ENCODE assay signal across 15 mouse cellular contexts in genomic region chr13:112941879-112942330, GRCm38 (mm10). TPM values are rescaled to one million over a fixed set of nuclear protein-coding genes. Genes with fewer than 3 reads are reported as not detected.
DNase-seq lines count a peak whose midpoint lies in the region; ATAC-seq and TF ChIP-seq lines count a peak whose summit lies in the region.
"Had no signal": no experiment of that assay in that cellular context is flagged by ENCODE, and none has a peak within 500 bp of the region (broad histone marks: within the 10 kb centered on the region; RNA-seq: fewer than 3 reads in every experiment).

No protein-coding gene starts in this region.

- H3K9ac ChIP-seq in forebrain, postnatal 0 days = no peak overlapping the region
- no peak overlapping the region for H3K9ac ChIP-seq in forebrain, embryonic 12.5 days
- no peak overlapping the region for H3K9ac ChIP-seq in liver, embryonic 11.5 days (ENCODE audit: low read depth, low read length)
- H3K9ac ChIP-seq in midbrain, postnatal 0 days (replicated peaks; ENCODE audit: low read length, poor library complexity, severe bottlenecking) = no peak overlapping the region

- intact Hi-C loops in left cerebral cortex, postnatal 25 days (cut with DNase I) = no loop called here

- DNase-seq in forebrain, postnatal 0 days = peak; percentile 19
- peak; percentile 4 to 56 for DNase-seq in left cerebral cortex, postnatal 25 days (ENCODE audit: low spot score in 2 of 2)
- no peak for DNase-seq in left cerebral cortex, adult 11 months (ENCODE audit: low spot score)
- DNase-seq in liver, embryonic 11.5 days (ENCODE audit: low spot score) = peak; percentile 34
- DNase-seq in right cerebral cortex, postnatal 25 days = peak; percentile 5
- DNase-seq in spleen, adult 18-20 months = no peak
- DNase-seq in midbrain, postnatal 0 days (ENCODE audit: low spot score) = no peak
- DNase-seq: gastrocnemius, postnatal 25 days; kidney, postnatal 25 days; lung, adult 2 months; retina, postnatal 1 day had no signal

- no peak for TF ChIP-seq CTCF in forebrain, postnatal 0 days (IDR thresholded peaks at IDR 0.05; ENCODE audit: low read depth)
- no peak for TF ChIP-seq CTCF in midbrain, postnatal 0 days (IDR thresholded peaks at IDR 0.05)

- peaks cover 68% of the 10 kb centered on the region for H3K36me3 ChIP-seq in forebrain, postnatal 0 days (ENCODE audit: insufficient read depth)
- peaks cover 83% of the 10 kb centered on the region for H3K36me3 ChIP-seq in forebrain, embryonic 12.5 days (replicated peaks)
- peaks cover 9% of the 10 kb centered on the region; the same call in 1 of the 2 replicates for H3K36me3 ChIP-seq in liver, embryonic 11.5 days (ENCODE audit: control insufficient read depth, insufficient read depth, low read length)
- peaks cover 65% of the 10 kb centered on the region for H3K36me3 ChIP-seq in midbrain, postnatal 0 days (ENCODE audit: insufficient read depth, low read length)

- no peak overlapping the region for H3K27ac ChIP-seq in forebrain, postnatal 0 days (ENCODE audit: low read depth, low read length)
- H3K27ac ChIP-seq in forebrain, embryonic 12.5 days = no peak overlapping the region
- peak overlapping the region; percentile 8; the same call in 1 of the 2 replicates for H3K27ac ChIP-seq in liver, embryonic 11.5 days (ENCODE audit: low read depth, low read length)
- H3K27ac ChIP-seq in midbrain, postnatal 0 days (ENCODE audit: low read depth, low read length) = no peak overlapping the region

- ATAC-seq in forebrain, postnatal 0 days = peak; percentile 34; the same call in 1 of the 2 replicates
- ATAC-seq in forebrain, embryonic 12.5 days (ENCODE audit: low FRiP score) = no peak
- ATAC-seq in liver, embryonic 11.5 days (replicated peaks; ENCODE audit: low FRiP score) = peak; percentile 79
- ATAC-seq in midbrain, postnatal 0 days (ENCODE audit: low FRiP score) = no peak

- H3K9me3 ChIP-seq in forebrain, postnatal 0 days (ENCODE audit: low read length) = no peaks in the 10 kb centered on the region
- H3K9me3 ChIP-seq in forebrain, embryonic 12.5 days = no peaks in the 10 kb centered on the region
- H3K9me3 ChIP-seq in liver, embryonic 11.5 days (ENCODE audit: control insufficient read depth, low read length) = no peaks in the 10 kb centered on the region
- H3K9me3 ChIP-seq in midbrain, postnatal 0 days (ENCODE audit: low read length) = no peaks in the 10 kb centered on the region

- H3K27me3 ChIP-seq in forebrain, postnatal 0 days (ENCODE audit: insufficient read depth, low read length) = no peaks in the 10 kb centered on the region
- no peaks in the 10 kb centered on the region for H3K27me3 ChIP-seq in forebrain, embryonic 12.5 days
- H3K27me3 ChIP-seq in liver, embryonic 11.5 days (replicated peaks; ENCODE audit: control insufficient read depth, insufficient read depth, low read length) = no peaks in the 10 kb centered on the region
- no peaks in the 10 kb centered on the region for H3K27me3 ChIP-seq in midbrain, postnatal 0 days (ENCODE audit: insufficient read depth, low read length)

- H3K4me2 ChIP-seq in forebrain, postnatal 0 days (ENCODE audit: low read depth) = no peak overlapping the region
- no peak overlapping the region for H3K4me2 ChIP-seq in forebrain, embryonic 12.5 days
- peak overlapping the region; percentile 44 for H3K4me2 ChIP-seq in liver, embryonic 11.5 days
- no peak overlapping the region for H3K4me2 ChIP-seq in midbrain, postnatal 0 days (ENCODE audit: low read depth, low read length, poor library complexity, severe bottlenecking)

- H3K4me3 ChIP-seq in forebrain, postnatal 0 days (ENCODE audit: low read depth, low read length) = no peak overlapping the region
- H3K4me3 ChIP-seq in forebrain, embryonic 12.5 days (replicated peaks) = no peak overlapping the region
- H3K4me3 ChIP-seq in liver, embryonic 11.5 days (ENCODE audit: low read depth, low read length) = no peak overlapping the region
- H3K4me3 ChIP-seq in midbrain, postnatal 0 days (ENCODE audit: low read depth, low read length) = no peak overlapping the region

- H3K4me1 ChIP-seq in forebrain, postnatal 0 days (ENCODE audit: insufficient read depth) = no peaks in the 10 kb centered on the region
- no peaks in the 10 kb centered on the region for H3K4me1 ChIP-seq in forebrain, embryonic 12.5 days
- peaks cover 8% of the 10 kb centered on the region for H3K4me1 ChIP-seq in liver, embryonic 11.5 days (replicated peaks; ENCODE audit: control insufficient read depth, insufficient read depth, low read length)
- H3K4me1 ChIP-seq in midbrain, postnatal 0 days (ENCODE audit: insufficient read depth, low read length) = no peaks in the 10 kb centered on the region

- WGBS in forebrain, postnatal 0 days = 78% methylated on average over 15 of the region's 15 CpGs
- WGBS in forebrain, embryonic 12.5 days = 83% methylated on average over 15 of the region's 15 CpGs
- 46% methylated on average over 15 of the region's 15 CpGs for WGBS in liver, embryonic 11.5 days
- 88% methylated on average over 15 of the region's 15 CpGs for WGBS in midbrain, postnatal 0 days

RNA-seq across cellular contexts. Expression of gene Dhx29, which starts 14.7 kb away (rescaled TPM):
- 24.9 and 33.6 TPM in 2 replicates for total RNA-seq in forebrain, postnatal 0 days (2014; rRNA removed)
- 19.3 and 25.5 TPM in 2 replicates for polyA plus RNA-seq in forebrain, postnatal 0 days (2015; fragmentation: Nextera tagmentation; extraction: Ambion mirVana)
- polyA plus RNA-seq in forebrain, embryonic 12.5 days (2016; fragmentation: Nextera tagmentation; extraction: Ambion mirVana) = 37.0 and 38.1 TPM in 2 replicates
- 10 to 100 TPM; 20.1 to 21.7 TPM for total RNA-seq in left cerebral cortex, postnatal 25 days (2021)
- 19.4 and 23.1 TPM in 2 replicates for polyA plus RNA-seq in liver, embryonic 11.5 days (2014; fragmentation: Nextera tagmentation; extraction: Ambion mirVana)
- total RNA-seq in midbrain, postnatal 0 days (2014; rRNA removed) = 18.0 and 20.7 TPM in 2 replicates
- polyA plus RNA-seq in midbrain, postnatal 0 days (2015; fragmentation: Nextera tagmentation; extraction: Ambion mirVana) = 25.4 and 30.6 TPM in 2 replicates

RNA-seq across cellular contexts. Expression of gene Mtrex, which starts 14.7 kb away (rescaled TPM):
- total RNA-seq in forebrain, postnatal 0 days (2014; rRNA removed) = 40.4 and 41.8 TPM in 2 replicates
- 36.5 and 39.9 TPM in 2 replicates for polyA plus RNA-seq in forebrain, postnatal 0 days (2015; fragmentation: Nextera tagmentation; extraction: Ambion mirVana)
- 90.0 and 98.3 TPM in 2 replicates for polyA plus RNA-seq in forebrain, embryonic 12.5 days (2016; fragmentation: Nextera tagmentation; extraction: Ambion mirVana)
- 10 to 100 TPM; 42.0 to 44.8 TPM for total RNA-seq in left cerebral cortex, postnatal 25 days (2021)
- polyA plus RNA-seq in liver, embryonic 11.5 days (2014; fragmentation: Nextera tagmentation; extraction: Ambion mirVana) = 90.9 and 101 TPM in 2 replicates
- total RNA-seq in midbrain, postnatal 0 days (2014; rRNA removed) = 24.2 and 34.3 TPM in 2 replicates
- 35.5 and 40.5 TPM in 2 replicates for polyA plus RNA-seq in midbrain, postnatal 0 days (2015; fragmentation: Nextera tagmentation; extraction: Ambion mirVana)

RNA-seq across cellular contexts. Expression of gene Ccno, which starts 45.7 kb away (rescaled TPM):
- total RNA-seq in forebrain, postnatal 0 days (2014; rRNA removed) = 3.0 and 6.8 TPM in 2 replicates
- polyA plus RNA-seq in forebrain, postnatal 0 days (2015; fragmentation: Nextera tagmentation; extraction: Ambion mirVana) = 2.6 and 3.3 TPM in 2 replicates
- 4.4 and 7.2 TPM in 2 replicates for polyA plus RNA-seq in forebrain, embryonic 12.5 days (2016; fragmentation: Nextera tagmentation; extraction: Ambion mirVana)
- total RNA-seq in left cerebral cortex, postnatal 25 days (2021) = 1 to 10 TPM; 1.6 to 1.9 TPM
- 0.08 TPM in 1 of 2 replicates, not detected in the other for polyA plus RNA-seq in liver, embryonic 11.5 days (2014; fragmentation: Nextera tagmentation; extraction: Ambion mirVana)
- 1.6 and 7.9 TPM in 2 replicates for total RNA-seq in midbrain, postnatal 0 days (2014; rRNA removed)
- 1.0 and 1.1 TPM in 2 replicates for polyA plus RNA-seq in midbrain, postnatal 0 days (2015; fragmentation: Nextera tagmentation; extraction: Ambion mirVana)
- total RNA-seq: gastrocnemius, postnatal 25 days had no signal

RNA-seq across cellular contexts. Expression of gene Mcidas, which starts 51.7 kb away (rescaled TPM):
- total RNA-seq in forebrain, postnatal 0 days (2014; rRNA removed) = 0.85 and 1.8 TPM in 2 replicates
- 0.75 and 1.9 TPM in 2 replicates for polyA plus RNA-seq in forebrain, postnatal 0 days (2015; fragmentation: Nextera tagmentation; extraction: Ambion mirVana)
- polyA plus RNA-seq in forebrain, embryonic 12.5 days (2016; fragmentation: Nextera tagmentation; extraction: Ambion mirVana) = 2.2 and 3.6 TPM in 2 replicates
- under 1 TPM; 0.18 to 0.44 TPM for total RNA-seq in left cerebral cortex, postnatal 25 days (2021)
- not detected in 2 replicates for polyA plus RNA-seq in liver, embryonic 11.5 days (2014; fragmentation: Nextera tagmentation; extraction: Ambion mirVana)
- total RNA-seq in midbrain, postnatal 0 days (2014; rRNA removed) = 0.77 and 1.4 TPM in 2 replicates
- 0.38 and 0.81 TPM in 2 replicates for polyA plus RNA-seq in midbrain, postnatal 0 days (2015; fragmentation: Nextera tagmentation; extraction: Ambion mirVana)
- total RNA-seq: ES-E14; gastrocnemius, postnatal 25 days had no signal
- polyA plus RNA-seq: intestine, embryonic 14.5 days; neural tube, embryonic 11.5 days had no signal

Comparison
In these comparisons a context has a peak if more than half of its experiments do, and no peak if none do; other contexts are left out.
1. ATAC-seq: peak in forebrain, postnatal 0 days (single experiment) and liver, embryonic 11.5 days (single experiment); none in forebrain, embryonic 12.5 days (single experiment) and midbrain, postnatal 0 days (single experiment).
2. DNase-seq: peak in forebrain, postnatal 0 days (single experiment), left cerebral cortex, postnatal 25 days (2 of 2), liver, embryonic 11.5 days (single experiment) and right cerebral cortex, postnatal 25 days (single experiment); none in left cerebral cortex, adult 11 months (single experiment), spleen, adult 18-20 months (0 of 2) and midbrain, postnatal 0 days (single experiment).